Comparison of ENCODE assay signal across 12 mouse cellular contexts in the genomic region with DNA sequence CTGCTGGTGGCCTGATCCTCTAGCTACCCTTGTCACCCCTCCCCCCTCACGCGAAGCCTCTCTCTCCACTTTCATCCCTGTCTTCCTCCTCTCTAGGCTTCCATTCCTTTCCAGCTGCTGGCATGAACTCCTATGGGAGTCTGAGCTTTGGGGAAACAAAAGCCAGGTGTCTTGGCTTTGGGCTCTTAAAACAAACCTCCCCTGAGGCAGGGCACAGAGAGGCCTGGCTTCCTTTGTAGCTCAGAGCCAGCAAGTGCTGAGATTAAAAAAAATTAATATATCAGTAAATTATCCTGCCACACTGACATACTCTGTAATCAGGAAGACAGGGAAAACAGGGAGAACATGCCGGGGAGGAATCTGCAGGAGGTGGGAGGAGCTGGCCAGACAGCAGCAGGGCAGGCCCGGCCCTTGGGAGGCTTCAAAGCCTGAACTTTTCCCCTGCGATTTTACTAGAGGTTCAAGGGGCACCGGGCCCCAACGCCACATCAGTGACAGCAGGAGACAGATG.
DNase-seq lines count a peak whose midpoint lies in the region; ATAC-seq lines count a peak whose summit lies in the region.
"Had no signal": no experiment of that assay in that cellular context is flagged by ENCODE, and none has a peak within 500 bp of the region (broad histone marks: within the 10 kb centered on the region; RNA-seq: fewer than 3 reads in every experiment).

No protein-coding gene starts in this region.

- peaks cover 13% of the 10 kb centered on the region for H3K4me1 ChIP-seq in heart, embryonic 13.5 days
- peaks cover 9% of the 10 kb centered on the region for H3K4me1 ChIP-seq in heart, embryonic 12.5 days (replicated peaks)
- peaks cover 21% of the 10 kb centered on the region for H3K4me1 ChIP-seq in embryonic facial prominence, embryonic 10.5 days

- no peak overlapping the region for H3K4me2 ChIP-seq in heart, embryonic 13.5 days
- no peak overlapping the region for H3K4me2 ChIP-seq in heart, embryonic 12.5 days

- no peak overlapping the region for H3K9ac ChIP-seq in heart, embryonic 13.5 days
- H3K9ac ChIP-seq in heart, embryonic 12.5 days: no peak overlapping the region; the same call in 1 of the 2 replicates

- H3K36me3 ChIP-seq in heart, embryonic 13.5 days: no peaks in the 10 kb centered on the region
- no peaks in the 10 kb centered on the region for H3K36me3 ChIP-seq in heart, embryonic 12.5 days
- H3K36me3 ChIP-seq in embryonic facial prominence, embryonic 10.5 days (replicated peaks): no peaks in the 10 kb centered on the region

- peaks cover 53% of the 10 kb centered on the region for H3K27me3 ChIP-seq in heart, embryonic 13.5 days (replicated peaks)
- H3K27me3 ChIP-seq in heart, embryonic 12.5 days (replicated peaks): peaks cover 62% of the 10 kb centered on the region
- no peaks in the 10 kb centered on the region for H3K27me3 ChIP-seq in embryonic facial prominence, embryonic 10.5 days (replicated peaks; ENCODE audit: low read depth, poor library complexity, severe bottlenecking)

- H3K9me3 ChIP-seq in heart, embryonic 13.5 days: no peaks in the 10 kb centered on the region
- H3K9me3 ChIP-seq in heart, embryonic 12.5 days (replicated peaks): no peaks in the 10 kb centered on the region
- no peaks in the 10 kb centered on the region for H3K9me3 ChIP-seq in embryonic facial prominence, embryonic 10.5 days

- WGBS in heart, embryonic 13.5 days: 10% methylated on average over 7 of the region's 7 CpGs
- 11% methylated on average over 7 of the region's 7 CpGs for WGBS in heart, embryonic 12.5 days
- 12% methylated on average over 7 of the region's 7 CpGs for WGBS in embryonic facial prominence, embryonic 10.5 days

- no peak overlapping the region for H3K4me3 ChIP-seq in heart, embryonic 13.5 days
- no peak overlapping the region for H3K4me3 ChIP-seq in heart, embryonic 12.5 days
- H3K4me3 ChIP-seq in embryonic facial prominence, embryonic 10.5 days: no peak overlapping the region

- peak overlapping the region; percentile 20; the same call in 1 of the 2 replicates for H3K27ac ChIP-seq in heart, embryonic 13.5 days (replicated peaks)
- no peak overlapping the region for H3K27ac ChIP-seq in heart, embryonic 12.5 days (ENCODE audit: poor library complexity, severe bottlenecking)
- H3K27ac ChIP-seq in embryonic facial prominence, embryonic 10.5 days (replicated peaks): peak overlapping the region; percentile 69
- H3K27ac ChIP-seq: hindbrain, postnatal 0 days; macrophage had no signal

- ATAC-seq in heart, embryonic 13.5 days (ENCODE audit: extremely low read depth, insufficient number of reproducible peaks, low FRiP score, low TSS enrichment): no peak
- no peak for ATAC-seq in heart, embryonic 12.5 days (ENCODE audit: insufficient number of reproducible peaks, low FRiP score)
- ATAC-seq: hindbrain, postnatal 0 days had no signal

- peak; percentile 34 for DNase-seq in embryonic facial prominence, embryonic 10.5 days (ENCODE audit: low spot score)
- peak; percentile 81 for DNase-seq in kidney, postnatal 10 days
- DNase-seq in ovary, adult 18-20 months (ENCODE audit: low spot score): peak; percentile 26
- no peak for DNase-seq in left cerebral cortex, adult 11 months (ENCODE audit: low spot score)
- DNase-seq in thymus, postnatal 25 days: no peak
- DNase-seq in right cerebral cortex, adult 18-20 months: no peak
- DNase-seq: B cell, adult 2 months; cerebellum, postnatal 36 days had no signal

Comparison
In these comparisons a context has a peak if more than half of its experiments do, and no peak if none do; other contexts are left out.
1. DNase-seq: peak in embryonic facial prominence, embryonic 10.5 days (single experiment), kidney, postnatal 10 days (single experiment) and ovary, adult 18-20 months (single experiment); none in left cerebral cortex, adult 11 months (single experiment), thymus, postnatal 25 days (single experiment) and right cerebral cortex, adult 18-20 months (single experiment).